Mouse (Mus musculus) embryo, embryonic 11.5 days (tissue): Measurements from ENCODE around the gene Gjb5.

ENCODE experiments used
- DNase-seq: peaks from one replicate; pipeline ENCODE4 v3.0.0-alpha.2; 2012; ENCODE audit warnings: low read depth, low spot score

Gjb5 gene

DNA sequence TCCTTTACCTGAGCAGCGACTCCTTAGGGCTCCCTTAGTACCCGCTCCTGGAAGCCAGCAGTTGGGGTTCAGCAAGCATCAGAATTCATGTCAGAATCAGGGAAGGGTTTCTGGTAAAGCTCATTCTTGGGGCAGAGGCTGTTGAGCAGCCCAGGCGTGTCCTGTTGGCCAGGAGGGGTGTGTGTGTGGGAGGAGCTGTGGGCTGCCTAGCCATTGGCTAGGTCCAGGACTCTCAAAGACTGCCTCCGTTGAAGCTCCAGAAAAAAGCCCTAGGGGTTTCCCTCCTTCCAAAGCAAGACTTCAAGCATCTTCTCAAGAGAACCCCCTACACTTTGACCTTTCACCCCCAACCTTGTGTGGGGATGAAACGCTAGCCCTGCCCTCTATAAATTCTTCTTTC, at the start of gene Gjb5:
Gjb5 (minus strand) TSS at position 164 of the 400 bp plus-strand sequence.
- DNase-seq = no peak

DNA sequence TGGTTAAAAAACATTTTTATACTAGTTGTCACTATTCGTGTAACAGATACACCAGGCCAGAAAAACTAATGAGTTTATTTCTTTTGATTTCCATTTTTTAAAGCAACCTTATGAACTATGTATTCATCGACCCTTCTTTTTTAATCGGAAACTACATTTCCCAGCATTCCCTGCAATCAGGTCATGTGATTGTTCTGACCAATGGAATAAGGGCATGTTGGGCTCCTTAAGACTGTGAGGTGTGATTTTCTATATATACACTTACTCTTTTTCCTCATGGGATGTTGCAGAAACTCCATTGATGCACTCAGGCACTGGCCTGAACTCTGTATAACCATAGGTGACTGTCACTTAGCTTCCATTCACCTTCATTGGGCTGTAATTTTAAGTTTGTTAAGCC, 44.6 kb upstream of the Gjb5 start:
- DNase-seq = no peak

DNA sequence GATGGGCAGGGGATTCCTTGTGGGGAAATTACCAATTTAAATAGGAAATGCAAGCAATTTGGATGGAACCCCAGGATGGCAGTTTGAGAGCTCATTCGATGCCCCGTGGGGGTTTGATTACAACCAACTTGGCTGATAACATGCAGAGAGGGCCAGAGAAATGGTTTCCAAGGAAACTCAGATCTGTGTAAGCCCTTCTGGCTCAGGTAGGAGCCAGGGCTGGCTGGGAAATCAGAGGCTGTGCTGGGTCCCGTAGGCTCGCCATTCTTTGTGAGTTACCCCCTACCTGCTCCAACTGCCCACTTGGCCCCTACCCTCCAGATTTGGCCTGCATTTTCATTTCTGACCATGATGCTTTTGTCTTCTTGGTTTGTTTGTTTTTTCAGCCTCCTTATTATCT, 44.2 kb upstream of the Gjb5 start:
- no peak for DNase-seq

DNA sequence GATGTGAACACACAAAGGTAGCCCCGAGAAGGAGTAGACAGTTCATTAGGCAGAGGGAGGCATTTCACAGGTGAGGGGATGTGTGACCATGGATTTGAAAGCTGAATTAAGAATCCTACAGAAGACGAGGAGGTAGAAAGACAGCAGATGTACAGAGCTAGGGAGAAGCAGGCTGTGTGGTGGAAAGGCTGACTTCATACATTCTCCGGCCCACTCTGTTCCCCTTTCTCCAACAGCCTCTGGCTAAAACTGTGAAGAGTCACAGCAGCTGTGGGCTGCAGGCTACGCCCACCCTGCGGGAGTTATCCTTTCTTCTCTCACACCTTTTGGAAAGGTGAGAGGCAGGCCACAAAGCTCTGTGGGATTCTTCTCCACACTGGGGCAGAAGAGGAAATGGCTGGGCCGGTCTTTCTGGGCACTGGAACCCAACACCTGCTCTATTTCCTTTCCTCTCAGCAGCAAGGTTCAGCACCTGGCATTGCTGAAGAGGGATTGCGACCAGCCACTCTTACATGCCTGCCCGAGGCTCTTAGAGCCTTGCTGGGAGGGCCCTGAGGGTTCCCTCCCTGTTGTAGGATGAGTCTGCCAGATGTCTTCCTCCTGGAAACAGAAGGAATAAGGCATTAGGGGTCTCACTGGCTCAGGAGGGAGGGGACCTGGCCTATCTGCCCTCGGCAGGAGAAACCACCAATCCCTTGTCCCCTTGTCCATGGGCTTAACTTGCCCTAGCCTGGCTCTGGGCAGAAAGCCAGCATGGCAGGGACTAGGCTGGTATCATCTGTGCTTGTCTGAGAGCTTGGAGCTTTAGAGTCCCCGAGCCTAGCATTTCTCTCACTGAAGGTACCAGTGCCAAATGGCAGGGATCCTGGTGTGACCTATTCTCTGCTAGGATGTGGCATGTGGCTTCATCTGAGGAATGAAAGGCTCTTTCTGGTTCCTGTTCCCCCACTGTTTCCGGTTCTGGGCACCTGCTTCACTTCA, 42.5 kb upstream of the Gjb5 start:
- DNase-seq = no peak

DNA sequence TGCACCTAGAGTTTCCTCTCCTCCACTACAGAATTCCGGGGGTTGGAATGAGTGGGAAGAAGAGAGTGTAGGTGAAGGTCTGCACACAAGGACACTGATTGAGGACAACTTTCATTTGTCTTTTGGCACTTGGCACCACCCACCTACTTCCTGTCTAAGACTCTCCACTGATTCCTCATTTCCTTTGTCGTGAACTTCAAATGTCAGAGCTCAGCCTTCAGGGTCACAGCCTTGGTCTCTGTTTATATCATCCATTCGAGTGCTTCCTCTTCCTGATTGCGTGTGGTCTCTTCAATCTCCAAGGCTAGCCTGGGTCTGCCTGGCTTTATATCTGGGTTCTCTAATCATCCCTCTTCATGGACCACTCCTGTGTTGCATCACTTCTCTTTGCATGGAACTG, 37.6 kb upstream of the Gjb5 start:
- no peak for DNase-seq

DNA sequence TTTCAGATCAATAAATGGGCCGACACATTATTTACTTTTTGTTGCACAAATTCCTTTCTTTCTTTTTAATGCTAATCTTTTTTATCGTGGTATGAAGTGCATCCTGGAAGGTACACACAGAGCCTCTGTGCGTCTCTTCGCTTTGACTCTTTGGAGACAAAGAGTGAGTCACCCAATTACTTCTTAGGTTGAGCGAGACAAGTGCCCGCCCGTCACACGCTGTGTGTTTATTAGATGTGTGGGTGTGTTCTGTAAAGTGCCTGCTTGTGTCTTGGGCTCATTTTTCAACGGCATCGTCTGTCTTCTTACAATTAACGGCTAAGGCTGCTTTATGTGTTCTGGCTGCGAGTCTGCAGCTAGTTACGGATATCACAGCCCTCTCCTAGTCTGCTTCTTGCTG, 31.7 kb upstream of the Gjb5 start:
- DNase-seq = no peak

DNA sequence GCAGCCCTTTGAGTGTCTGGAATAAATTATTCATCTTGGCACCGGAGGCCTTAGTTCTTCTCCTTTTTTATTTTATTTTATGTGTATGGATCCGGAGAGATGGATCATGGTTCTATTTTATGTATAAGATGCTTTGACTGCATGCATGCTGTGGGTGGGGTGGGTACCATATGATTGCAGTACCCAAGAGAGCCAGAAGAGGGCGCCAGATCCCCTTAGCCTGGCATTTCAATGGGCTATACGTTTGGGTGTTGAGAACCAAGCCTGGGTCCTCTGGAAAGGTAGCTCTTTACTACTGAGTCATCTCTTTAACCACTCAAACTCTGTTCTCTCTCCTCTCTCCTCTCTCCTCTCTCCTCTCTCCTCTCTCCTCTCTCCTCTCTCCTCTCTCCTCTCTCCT, 19.4 kb upstream of the Gjb5 start:
- no peak for DNase-seq

DNA sequence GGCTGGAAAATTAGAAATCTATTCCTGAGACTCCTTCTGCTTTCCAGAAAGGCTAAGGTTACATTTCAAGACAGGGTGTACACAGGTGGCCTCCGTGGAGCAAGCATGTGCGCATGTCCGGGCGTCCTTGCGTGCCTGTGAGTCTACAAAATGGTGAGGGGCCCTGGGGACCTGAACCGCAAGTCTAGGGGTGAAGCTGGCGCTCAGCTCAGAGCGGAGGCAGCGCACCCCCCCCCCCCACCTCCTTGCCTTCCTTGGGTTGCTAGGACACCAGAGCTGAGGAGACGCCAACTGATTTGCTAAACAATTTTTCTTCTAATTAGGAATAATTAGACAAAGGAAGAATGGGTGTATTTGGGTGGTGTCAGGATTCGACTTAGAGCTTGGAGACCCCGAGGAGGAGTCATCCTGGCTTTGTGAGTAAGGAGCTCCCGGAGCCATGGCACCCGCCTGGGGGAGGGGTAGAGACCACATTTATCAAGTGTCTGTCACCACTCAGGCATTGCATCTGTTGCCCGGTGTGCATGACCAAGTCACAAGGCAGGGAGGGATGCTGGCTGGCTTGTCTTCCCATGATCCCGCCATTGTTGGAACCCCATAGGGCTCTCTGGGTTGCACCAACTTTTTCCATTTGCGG, 17.7 kb upstream of the Gjb5 start:
- no peak for DNase-seq

DNA sequence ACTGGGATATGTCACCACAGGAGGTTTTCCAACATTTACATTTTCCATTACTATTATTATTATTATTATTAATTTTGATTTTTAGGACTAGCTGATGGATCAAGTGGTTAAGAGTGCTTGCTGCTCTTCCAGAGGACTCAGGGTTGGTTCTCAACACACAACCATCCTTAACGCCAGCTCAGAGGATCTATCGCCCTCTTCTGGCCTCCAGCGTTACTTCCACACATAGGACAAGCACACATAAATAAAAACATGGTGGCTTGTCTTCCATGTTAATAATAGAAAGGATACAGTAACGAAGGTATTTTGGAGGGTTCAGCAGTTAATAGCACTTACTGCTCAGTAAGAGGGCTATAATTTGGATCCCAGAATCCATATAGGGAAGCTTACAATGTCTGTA, 16.7 kb upstream of the Gjb5 start:
- no peak for DNase-seq

DNA sequence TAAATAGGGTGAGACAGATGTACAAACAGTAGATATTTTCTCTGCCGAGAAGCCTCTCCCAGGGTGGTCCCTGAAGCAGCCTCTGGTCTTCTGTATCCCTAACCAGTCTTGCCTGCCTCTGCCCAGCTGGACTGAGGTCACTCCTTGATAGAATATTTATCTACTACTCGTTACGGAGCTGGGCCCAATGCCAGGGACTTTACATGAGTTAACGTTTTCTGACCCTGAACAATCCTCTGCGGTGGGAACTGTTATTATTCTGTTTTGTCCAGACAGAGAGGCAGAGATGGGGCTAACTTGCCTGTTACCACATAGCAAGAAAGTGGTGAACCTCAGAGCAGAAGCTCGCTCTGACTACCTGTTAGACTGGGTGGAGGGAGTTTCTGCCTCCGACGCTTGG, 15.5 kb upstream of the Gjb5 start:
- DNase-seq = no peak

DNA sequence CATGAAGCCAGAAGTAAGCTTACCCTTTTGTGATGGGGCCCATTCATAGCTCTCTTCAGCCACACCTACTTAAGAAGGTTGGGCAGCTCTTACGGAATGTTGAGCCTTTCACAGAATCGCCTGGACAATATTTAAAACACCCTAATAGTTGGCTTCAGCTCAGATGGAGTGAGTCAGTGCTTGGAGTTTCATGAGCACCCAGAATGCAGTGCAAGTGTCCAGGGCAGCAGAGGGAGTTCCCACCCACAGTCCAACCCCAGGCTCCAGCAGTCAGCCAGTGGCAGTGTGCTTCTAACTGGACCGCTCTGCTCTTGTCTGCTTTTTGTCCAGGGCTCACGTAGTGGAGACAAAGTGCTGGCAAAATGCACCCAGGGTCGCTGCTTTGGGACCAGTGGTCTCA, 13.6 kb upstream of the Gjb5 start:
- no peak for DNase-seq

DNA sequence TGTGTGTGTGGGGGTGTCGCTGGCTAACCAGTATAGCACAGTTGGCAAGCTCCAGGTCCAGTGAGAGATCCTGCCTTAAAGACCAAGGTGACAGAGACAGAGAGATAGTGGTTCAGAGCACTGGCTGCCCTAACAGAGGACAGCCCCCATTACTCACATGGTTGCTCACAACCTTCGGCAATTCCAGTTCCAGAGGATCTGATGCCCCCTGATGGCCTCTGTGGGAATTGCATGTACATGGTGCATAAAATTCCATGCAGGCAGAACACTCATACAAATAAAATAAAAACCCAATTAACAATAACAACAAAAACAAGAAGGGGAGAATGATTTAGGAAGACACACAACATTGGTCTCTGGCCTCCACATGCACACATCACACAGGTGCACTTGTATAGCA, 12.5 kb upstream of the Gjb5 start:
- DNase-seq = no peak

DNA sequence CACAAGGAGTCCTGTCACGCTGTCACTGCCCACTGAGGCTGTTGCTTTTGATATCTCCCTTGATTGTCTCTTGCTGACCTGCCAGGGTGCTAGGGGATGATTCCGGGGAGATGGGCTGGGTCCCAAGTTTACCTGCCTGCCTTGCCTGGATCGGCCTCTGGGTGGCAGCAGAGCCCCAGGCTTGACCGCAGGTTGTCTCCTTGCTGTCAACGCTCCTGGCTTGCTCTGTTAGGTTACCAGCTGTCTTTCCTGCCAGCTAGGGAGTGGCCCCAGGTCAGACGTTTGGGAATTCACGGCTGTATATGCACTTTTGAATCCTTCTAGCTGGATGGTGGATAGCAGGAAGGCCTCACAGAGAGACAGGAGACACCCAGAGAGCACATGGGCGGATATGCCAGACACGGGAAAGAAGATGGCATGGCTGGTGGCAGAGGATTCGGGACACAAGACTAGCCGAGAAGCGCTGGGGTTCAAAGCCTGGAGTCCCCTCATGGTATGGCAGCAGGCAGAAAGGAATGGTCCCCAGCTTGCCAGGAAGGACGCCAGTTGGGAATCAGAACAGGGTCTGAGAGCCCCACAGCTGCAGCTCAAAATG, 10.5 kb upstream of the Gjb5 start:
- DNase-seq = peak; percentile 52

DNA sequence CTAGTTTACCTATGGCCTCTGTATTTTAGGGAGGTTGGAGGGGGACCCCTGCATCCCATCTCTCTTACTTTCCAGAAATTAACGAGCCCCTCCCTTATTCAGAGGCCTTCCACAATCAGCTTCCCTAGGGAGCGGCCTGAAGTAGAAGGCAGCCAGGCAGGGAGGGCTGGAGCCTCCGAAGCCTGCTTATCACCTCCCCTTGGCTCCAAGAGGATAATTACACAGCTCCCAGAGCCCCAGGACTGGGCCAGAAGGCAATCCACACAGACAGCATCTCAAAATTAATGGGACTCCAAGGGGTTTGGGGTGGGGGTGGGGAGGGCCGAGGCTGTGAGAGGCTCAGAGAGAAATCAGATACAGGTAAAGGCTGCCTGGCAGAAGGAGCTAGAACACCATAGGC, 7.9 kb upstream of the Gjb5 start:
- no peak for DNase-seq

DNA sequence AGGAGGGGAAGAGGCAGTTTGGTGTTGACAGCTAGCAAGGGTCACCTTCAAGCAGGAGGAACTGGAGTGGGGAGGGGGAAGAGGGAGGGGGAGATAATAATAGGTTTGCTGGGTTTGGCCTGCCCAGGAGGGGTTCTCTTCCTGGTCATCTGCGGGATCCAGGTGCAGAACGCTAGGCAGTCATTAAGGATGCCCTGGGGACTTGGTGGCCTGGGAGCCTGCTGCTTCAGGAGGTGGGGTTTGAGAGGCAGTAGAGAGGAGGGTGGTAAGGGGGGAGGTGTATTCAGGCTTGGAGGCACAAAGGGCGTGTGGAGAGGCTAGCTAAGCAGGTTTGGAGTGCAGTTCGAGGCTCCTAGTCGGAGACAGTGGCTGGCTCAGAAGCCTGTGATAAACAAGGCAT, 7.5 kb upstream of the Gjb5 start:
- DNase-seq = no peak

DNA sequence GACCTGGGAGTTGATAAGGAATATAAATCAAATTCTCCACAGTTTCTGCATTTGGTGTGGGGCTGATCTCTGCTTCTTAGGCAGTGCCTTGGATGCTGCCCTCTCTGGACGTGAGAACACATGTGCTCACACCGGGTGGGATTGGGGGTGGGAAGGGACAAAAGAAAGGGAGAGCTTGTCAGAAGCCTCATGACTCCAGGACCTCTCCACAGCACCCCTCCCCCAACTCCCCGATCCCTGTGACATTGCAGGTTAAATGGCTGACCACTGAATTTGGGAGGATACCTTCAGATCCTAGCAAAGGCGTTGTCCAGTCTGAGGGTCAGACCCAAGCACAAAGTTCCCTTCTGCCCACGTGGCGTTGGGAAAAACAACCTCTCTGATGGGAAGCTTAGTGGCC, 6.5 kb upstream of the Gjb5 start:
- no peak for DNase-seq

DNA sequence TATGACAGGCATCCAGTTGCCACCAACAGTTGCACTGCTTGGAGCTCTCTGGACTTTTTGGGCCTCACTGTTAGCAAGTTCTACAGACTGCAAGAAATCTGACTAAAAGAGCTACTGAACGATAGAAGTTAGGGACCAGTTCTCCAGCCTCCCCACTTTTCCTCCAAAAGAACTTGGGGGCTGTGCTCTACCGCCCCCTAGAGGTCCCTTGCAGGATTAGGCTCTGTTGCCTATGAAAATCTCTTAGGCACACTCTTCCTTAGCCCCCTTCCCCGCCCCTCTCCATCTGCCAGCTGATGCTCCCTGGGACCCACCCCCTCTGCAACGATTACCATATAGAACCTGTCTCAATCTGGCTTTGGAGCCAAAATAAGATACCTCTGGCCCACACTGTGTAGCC, 5.3 kb upstream of the Gjb5 start:
- DNase-seq = no peak

DNA sequence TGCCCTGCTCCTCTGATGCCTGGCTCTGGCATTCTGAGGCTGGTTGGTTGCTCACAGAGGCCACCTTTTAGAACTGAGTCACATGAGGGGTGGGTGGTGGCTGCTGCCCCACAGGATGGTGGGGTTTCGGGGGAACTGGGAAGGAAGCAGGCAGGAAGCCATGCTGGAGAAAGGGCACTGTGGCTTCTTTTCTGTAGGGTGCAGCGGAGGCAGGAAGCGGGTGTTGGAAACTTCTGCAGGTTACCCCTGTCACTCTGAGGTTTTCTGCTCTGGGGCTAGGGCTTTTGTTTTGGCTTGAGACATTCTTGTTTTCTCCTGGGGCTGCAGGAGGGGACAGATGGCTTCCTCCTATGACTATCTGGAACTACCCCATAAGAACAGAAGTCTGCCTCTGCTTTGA, 4.5 kb upstream of the Gjb5 start:
- DNase-seq = no peak

DNA sequence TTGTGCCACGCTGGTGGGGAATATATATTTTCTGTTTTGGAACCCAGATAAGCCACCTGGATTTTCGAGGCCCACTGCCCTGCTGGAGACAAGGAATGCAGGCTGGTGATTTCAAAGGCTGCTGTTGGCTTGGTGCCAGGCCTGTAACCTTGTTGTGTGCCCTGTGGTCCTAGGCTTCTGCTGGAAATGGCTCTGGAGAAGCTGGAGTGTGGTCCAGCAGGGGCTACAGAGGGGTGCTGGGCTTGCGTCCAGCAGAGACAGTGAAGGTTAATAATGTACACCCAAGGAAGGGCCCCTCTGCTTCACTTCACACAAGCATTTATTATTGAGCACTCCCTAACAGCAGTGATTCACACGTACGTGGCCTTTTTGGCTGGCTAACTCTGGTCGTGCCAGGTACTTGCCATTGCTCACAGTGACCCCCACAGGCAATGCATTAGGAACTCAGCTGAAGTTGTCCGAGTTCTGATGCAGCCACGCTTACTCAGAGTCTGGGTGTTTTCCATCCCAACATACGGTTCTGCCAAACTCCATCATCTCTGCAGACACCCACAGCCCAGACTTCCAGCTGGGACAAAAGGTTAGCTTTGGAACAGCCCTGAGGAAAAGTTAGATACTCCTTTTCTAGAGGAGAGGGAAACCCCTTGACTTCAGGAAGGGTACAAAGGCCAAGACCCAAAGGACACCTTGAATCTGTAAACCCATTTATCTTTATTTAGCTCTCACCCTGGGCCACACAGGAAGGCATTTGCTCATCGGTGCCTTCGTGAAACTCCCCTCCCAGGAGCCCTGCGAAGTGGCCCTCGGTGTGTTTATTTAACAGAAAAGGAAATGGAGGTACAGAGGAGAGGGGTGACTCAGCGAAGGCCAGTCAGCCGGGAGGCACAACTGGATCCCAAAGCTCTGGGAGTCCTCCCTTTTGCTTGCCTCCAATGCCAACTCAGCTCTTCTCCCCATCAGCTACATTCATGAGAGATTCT, 3.2 kb downstream of the Gjb5 start:
- no peak for DNase-seq

DNA sequence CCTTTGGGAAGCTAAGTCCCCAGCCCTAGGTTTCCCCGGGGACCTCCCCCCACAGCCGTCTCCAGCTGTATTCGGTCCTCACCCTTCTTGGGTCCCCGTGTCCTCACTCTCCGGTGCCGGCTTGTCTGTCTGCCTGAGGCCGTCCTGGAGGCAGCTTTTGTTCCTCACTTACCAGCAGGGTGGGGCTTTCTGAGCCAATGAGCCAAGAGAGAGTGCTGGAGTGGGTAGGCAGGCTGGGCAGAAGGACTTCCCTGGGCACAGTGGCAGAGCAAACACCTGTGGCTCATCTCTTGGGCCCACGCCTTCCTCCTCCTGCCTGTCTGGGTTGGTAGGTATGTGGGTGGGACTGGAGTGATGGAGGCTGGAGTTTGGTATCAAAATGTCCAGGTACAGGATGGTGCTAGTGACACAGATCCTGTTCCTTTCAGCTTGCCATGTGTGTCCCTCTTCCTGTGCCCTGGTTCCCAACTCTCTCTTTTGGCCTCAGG, 4.0 kb downstream of the Gjb5 start, which contains the start of gene Gjb4:
Gjb4 (minus strand) TSS at position 131 of the 488 bp plus-strand sequence.
- no peak for DNase-seq

DNA sequence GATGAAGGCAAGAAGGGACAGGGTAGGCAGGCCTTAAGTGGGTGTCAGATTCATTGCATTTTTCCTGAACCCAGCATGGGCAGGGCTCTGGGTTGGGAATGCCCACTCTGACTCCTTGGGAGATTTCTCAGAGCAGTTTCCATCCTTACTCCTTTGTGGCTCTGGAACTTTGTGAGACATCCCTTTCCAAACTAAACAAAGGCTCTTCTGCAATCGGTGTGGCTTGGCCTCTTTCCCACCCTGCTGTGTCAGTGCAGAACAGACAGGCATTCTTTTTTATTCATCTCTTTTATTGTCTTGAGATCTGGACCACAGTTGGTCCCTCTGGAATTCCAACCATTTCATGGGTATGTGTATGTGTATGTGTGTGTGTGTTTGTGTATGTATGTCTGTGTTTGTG, 5.4 kb downstream of the Gjb5 start:
- no peak for DNase-seq
